Mouse (Mus musculus): Measurements from ENCODE around the gene Pik3cb.

DNA sequence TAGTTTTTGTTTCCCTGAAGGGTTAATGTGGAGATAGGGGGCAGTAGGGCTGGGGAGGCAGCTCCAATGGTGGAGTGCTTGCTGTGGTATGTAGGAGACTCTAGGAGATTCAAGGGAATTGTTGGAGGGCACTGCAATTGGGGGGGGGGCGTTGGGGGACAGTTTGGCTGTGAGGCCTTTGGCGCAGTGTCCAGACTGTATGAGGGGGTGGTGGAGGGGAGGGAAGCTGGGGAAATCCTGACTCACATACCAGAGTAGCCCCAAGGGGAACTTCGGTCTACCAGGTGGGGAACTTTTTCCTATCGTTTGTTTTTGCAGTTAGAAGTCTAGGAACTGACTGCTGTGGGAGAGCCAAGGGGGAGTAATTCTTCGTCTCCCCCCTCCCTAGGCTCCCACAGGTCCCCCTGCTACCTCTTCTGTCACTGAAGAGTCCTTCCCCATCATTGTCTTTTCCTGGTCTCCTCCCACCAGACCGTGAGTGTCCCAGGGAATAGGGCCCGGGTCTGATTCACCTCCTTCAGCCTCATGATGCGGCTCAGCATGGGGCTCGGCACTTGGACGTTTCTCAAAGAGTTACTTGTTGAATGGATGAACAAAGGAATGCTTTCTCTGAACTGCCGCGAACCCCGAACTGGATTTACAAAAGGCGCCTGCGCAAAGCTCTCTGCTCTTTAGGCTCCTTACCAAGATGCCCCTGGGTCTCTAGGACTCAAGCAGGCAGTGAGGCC is 23.2 kb upstream of the Pik3cb start:
- TF ChIP-seq MAX (IDR thresholded peaks at IDR 0.05; ENCODE audit: low read depth) (no peak), E2F4 (IDR thresholded peaks at IDR 0.05; ENCODE audit: insufficient read depth) (no peak), POLR2A (IDR thresholded peaks at IDR 0.05; ENCODE audit: insufficient read length, low read depth) (no peak), USF1 (IDR thresholded peaks at IDR 0.05; ENCODE audit: low read depth) (no peak), POLR2AphosphoS2 (IDR thresholded peaks at IDR 0.05; ENCODE audit: insufficient read length, low read depth) (no peak), MYOD1 (IDR thresholded peaks at IDR 0.05; ENCODE audit: control insufficient read depth in 1 of 3, insufficient read length in 2 of 3, low read depth in 2 of 3) (no peak), REST (IDR thresholded peaks at IDR 0.05; ENCODE audit: insufficient read depth, insufficient read length) (no peak), CEBPB (IDR thresholded peaks at IDR 0.05; ENCODE audit: insufficient read depth, poor library complexity, severe bottlenecking) (no peak), MYOG (IDR thresholded peaks at IDR 0.05; ENCODE audit: control insufficient read depth in 1 of 3, insufficient read depth in 1 of 3, insufficient read length in 2 of 3, low read depth in 2 of 3) (no peak), SRF (IDR thresholded peaks at IDR 0.05; ENCODE audit: control insufficient read depth, insufficient read length, low read depth) (no peak)

Data from myocyte (in vitro differentiated cells).